Mouse (Mus musculus): ENCODE results near the gene Ppp1r9b.

Ppp1r9b gene

GRCm38 (mm10) chr11:94976199-94976598 lies 14.6 kb upstream of the Ppp1r9b start, which contains the start of gene Sgca:
Sgca (minus strand) TSS chr11:94976327.
- no peak for DNase-seq (ENCODE audit: low read depth in 2 of 2, low spot score in 2 of 2)

GRCm38 (mm10) chr11:94978178-94978915 lies 12.5 kb upstream of the Ppp1r9b start:
- DNase-seq (ENCODE audit: low read depth in 2 of 2, low spot score in 2 of 2): no peak

- peak; percentile 92 to 93 for DNase-seq (ENCODE audit: low read depth in 2 of 2, low spot score in 2 of 2)
Observed at GRCm38 (mm10) chr11:94978947-94979346, 11.9 kb upstream of the Ppp1r9b start.

- no peak for DNase-seq (ENCODE audit: low read depth in 2 of 2, low spot score in 2 of 2)
Observed at GRCm38 (mm10) chr11:94979462-94980179, 11.2 kb upstream of the Ppp1r9b start.

DNA sequence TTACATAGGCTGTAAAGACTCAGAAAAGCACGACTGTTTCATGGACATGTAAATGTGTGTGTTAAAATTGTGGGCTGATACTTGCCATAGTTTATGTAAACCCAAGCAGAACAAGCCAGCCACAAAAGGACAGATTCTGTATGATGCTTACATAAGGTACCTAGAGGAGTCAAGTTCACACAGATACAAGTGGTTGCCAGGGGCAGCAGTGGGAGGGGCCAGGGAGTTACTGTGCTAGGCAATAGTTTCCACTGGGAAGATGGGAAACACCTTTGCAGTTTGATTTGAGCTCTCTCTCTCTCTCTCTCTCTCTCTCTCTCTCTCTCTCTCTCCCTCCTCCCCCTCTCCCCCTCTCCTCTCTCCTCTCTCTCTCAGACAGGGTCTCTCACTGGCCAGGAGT lies 5.7 kb upstream of the Ppp1r9b start:
- no peak for DNase-seq (ENCODE audit: low read depth in 2 of 2, low spot score in 2 of 2)

DNA sequence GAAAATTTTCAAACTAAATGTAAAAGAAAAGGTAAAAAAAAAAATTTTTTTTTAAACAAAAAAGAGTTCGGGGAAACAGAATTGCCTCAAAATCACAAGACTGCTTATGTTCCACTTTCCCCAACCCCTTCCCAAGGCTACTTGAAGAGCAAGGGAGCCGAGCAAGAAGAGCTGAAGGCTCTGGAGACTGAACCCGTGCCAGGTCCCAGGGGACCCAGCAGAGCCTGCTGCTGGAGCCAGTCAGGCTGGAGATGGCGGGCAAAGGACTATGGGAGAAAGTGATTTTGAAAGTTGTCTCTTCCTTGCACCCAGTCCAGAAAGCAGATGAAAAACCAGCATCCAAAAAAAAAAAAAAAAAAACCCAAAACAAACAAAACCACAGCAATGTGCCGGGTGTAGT lies 5.0 kb upstream of the Ppp1r9b start:
- no peak for DNase-seq (ENCODE audit: low read depth in 2 of 2, low spot score in 2 of 2)

- DNase-seq (ENCODE audit: low read depth in 2 of 2, low spot score in 2 of 2): no peak
Observed at GRCm38 (mm10) chr11:94986435-94986834, 4.4 kb upstream of the Ppp1r9b start.

DNA sequence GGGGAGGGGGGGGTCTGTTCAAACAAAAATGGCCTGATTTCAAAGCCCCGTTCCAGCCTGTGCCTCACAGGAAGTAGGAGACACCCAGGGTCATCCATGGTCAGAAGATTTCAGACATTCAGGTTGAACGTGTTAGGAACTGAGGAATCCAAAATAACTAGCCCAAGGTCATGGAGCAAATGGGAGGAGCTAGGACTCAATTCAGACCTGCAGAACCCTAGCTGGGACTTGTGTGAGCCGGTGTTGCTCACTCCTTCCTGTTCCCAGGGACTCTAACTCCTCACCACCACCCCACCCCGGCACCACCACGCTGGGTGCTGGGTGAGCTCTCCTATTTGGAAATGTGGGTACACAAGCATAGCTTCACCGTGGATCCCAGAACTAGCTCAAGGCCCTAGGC lies 3.5 kb upstream of the Ppp1r9b start:
- no peak for DNase-seq (ENCODE audit: low read depth in 2 of 2, low spot score in 2 of 2)

- no peak for DNase-seq (ENCODE audit: low read depth in 2 of 2, low spot score in 2 of 2)
Observed at GRCm38 (mm10) chr11:94987851-94988250, 3.0 kb upstream of the Ppp1r9b start.

DNA sequence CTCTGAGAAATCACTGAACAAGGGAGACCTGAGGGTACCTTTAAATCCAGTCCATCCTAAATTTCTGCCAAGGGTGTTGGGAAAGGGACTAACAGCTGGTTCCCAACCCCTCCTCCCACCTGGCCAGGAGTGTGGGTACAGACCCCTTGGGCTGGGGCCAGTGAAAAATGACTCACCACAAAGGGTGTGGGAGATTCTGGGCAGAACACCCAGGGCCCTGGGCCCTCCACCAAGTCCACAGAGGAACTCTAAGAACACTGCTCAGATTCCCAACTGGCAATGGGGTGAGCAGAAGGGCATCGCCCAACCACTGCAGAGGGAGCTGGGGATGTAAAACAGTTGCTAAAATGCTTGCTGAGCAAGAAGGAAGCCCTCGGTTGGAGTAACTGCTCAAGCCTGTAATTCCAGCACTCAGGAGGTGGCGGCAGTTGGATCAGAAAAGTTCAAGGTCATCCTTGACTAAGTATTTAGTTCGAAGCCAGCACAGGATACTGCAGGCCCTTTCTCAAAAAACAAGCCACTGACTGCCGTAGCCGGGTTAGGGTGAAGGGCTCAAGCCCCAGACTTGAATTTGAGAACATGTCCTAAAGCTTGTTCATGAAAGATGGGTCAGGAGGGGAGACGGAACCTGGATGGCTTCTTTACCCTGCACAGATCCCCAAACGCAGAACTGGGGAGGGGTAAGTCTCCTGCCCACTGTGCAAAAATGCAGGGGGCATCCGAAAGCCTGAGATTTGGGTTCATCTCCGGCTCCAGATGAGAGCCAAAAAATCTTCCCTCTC lies 1.9 kb upstream of the Ppp1r9b start:
- no peak for DNase-seq (ENCODE audit: low read depth in 2 of 2, low spot score in 2 of 2)

DNA sequence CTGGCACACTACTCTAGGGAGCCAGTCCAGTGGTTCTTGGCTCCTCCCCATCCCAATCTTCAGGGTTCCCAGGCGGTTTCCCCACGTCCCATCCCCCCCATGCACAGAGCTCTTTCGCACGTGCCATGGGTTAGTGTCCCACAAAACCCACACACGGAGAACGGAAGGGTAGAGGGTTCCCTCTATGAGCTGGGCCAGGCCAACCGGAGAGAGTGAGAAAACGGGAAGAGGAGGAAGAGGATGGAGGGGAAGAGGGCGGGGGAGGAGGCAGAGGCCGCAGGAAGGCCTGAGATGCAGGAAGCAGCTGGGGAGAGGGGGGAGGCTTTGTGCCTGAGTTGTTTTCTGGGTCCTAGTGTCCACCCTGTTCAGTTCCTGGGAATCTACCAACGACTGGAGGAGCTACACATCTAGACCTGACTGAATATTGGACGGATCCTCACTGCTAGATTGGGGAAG lies 1.2 kb upstream of the Ppp1r9b start:
- peak in 1 of 2 experiments; percentile 65 for DNase-seq (ENCODE audit: low read depth in 2 of 2, low spot score in 2 of 2)

DNA sequence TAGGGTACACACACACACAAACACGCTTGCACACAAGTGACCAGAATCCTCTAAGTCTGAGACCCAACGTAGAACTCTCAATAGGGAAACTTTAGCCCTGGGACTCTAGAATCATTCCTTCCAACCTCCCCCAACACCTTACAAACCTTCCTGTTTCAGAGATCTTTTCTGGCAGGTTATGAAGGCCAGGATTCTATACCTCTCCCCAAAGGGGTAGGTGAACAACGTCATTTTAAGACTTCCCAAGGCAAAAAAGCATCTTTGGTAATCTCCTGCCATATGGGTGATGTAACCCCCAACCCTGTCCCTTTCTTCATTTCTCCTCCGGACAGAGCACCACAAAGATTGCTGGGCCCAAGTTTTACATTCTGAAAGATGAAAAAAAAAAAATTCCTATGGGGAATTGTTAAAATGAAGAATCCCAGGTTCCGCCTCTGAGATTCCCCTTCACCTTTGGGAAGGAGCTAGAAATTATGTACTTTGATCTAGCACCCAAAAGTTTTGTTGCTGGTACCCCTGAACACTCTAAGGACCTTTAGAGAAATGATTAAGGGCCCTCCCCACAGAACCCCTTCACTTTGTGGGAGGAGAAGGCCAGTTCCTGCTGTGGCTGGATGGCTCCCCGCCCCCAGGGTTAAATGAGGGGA lies 610 bp upstream of the Ppp1r9b start:
- DNase-seq (ENCODE audit: low read depth in 2 of 2, low spot score in 2 of 2): no peak

GRCm38 (mm10) chr11:94991641-94992479 lies 1.0 kb downstream of the Ppp1r9b start:
- no peak for DNase-seq (ENCODE audit: low read depth in 2 of 2, low spot score in 2 of 2)

GRCm38 (mm10) chr11:94992480-94992753 lies 1.6 kb downstream of the Ppp1r9b start:
- no peak for DNase-seq (ENCODE audit: low read depth in 2 of 2, low spot score in 2 of 2)

GRCm38 (mm10) chr11:94992754-94993606 lies 2.1 kb downstream of the Ppp1r9b start:
- no peak for DNase-seq (ENCODE audit: low read depth in 2 of 2, low spot score in 2 of 2)

- DNase-seq (ENCODE audit: low read depth in 2 of 2, low spot score in 2 of 2): no peak
Observed at GRCm38 (mm10) chr11:94994208-94994814, 3.5 kb downstream of the Ppp1r9b start.

DNA sequence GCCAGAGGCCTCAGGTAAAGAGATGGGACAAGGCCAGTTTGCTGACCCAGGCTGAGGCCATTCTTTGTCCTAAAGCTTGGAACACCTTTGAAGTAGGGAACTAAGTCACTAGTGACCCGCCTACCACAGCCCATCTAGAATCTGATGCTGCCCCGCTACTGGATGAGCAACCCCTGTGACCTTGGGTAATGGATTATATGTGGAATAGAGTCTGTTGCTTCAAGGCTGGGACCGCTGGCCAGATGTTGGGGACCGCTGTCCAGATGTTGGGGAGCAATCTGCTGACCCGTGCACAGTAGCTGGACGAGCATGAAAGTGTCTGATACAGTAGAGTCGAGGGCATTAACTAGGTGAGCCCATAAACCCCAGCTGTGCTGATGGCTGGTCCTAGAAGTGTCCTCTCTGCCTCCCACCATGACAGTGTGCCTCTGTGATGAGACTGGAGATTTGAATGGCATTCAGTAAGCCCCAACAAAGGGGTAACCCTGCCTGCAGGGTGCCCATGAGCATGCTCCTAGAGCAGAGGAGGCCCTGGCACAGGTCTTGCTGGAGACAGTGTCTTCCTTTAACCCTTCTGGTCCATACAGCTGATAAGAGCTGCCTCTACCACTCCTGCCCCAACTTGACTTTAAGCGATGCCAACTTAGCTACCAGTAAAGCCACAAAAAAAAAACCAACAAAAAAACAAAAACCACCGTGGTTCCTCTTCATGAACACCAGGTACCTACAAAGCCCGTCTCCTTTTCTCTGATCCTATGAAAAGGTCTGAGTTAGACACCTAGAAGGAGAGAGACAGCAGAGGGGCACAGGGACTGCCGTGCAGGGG lies 4.3 kb downstream of the Ppp1r9b start:
- no peak for DNase-seq (ENCODE audit: low read depth in 2 of 2, low spot score in 2 of 2)

DNA sequence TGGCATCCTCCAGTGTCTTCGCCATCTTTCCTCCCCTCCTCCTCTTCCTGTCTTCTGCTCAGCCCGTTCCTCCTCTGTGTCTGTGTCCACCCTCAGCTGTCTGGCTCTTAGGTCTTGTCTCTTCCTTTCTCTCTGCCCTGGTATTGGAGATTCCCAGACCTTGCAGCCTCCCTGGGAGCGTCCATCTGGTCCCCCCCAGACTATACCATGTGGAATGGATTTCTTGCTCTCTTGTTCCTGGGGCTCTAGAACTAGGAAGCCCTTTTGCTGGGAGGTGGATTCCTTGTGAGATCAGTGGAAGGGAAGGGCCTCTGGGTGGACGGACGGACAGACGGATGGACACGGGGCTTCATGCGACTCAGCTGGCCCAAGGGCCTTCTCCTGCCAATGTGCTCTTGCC lies 5.3 kb downstream of the Ppp1r9b start:
- no peak for DNase-seq (ENCODE audit: low read depth in 2 of 2, low spot score in 2 of 2)

Measured in CD8-positive naive resting alpha-beta T cell, adult 2 months (primary cell).